Mouse (Mus musculus) heart, postnatal 0 days (tissue): ENCODE data around the gene Ldb1.

Experiments
- CTCF ChIP-seq: IDR thresholded peaks from 2 replicates; pipeline ENCODE4 v1.5.1; 2016; ENCODE audit warnings: antibody characterized with exemption, control low read depth, low read depth
- EP300 ChIP-seq: IDR thresholded peaks from 2 replicates; pipeline ENCODE4 v1.6.1; 2016; ENCODE audit warnings: antibody characterized with exemption, low read depth

DNA sequence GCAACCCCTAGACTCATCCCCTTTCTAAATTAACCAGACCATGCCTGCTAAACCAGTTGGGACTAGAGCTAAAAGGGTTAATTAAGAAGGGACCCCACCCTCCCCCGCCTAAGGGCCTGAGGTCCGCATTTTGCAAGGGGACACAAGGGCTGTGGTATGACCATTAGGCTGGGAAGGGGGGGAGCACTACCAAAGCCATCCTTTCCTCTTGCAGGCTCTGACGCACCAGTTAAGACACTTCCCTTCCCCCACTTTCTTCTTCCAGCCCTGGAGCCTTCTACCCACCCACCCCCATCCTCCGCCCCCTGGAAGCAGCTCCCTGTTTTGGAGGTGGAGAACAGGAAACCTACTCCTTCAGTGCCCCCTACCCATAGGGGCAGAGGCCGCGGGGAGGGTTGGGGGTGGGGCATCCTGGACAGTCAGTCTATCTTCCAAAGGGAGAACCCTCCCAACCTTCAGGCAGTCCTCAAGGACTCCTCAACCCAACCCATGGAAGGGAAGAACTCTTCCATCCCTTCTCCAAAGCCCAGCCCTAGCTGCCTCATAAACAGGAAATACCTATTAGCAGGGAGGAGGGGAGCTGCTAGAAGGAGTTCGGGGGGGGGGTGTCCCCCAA is 790 bp upstream of the Ldb1 start:
- TF ChIP-seq CTCF = 0 out of 2 replicates have a peak, but pooled peaks have one; percentile 2
- no peak; the same call in 1 of the 2 replicates for TF ChIP-seq EP300
